Mouse (Mus musculus) midbrain, embryonic 14.5 days (tissue): ENCODE data around the gene Cnn3. TPM values are rescaled to one million over a fixed set of nuclear protein-coding genes. Genes with fewer than 3 reads are reported as not detected.

Experiments used
- ATAC-seq: fragments of 200-750 bp; cut with Nextera tagmentation; 2 replicates; pipeline ENCODE4 v1.8.0; 2017; ENCODE audit warnings: moderate number of reproducible peaks, moderate library complexity; ENCODE audit not compliant: low FRiP score, low TSS enrichment
- DNase-seq: peaks from one replicate; pipeline ENCODE4 v3.0.0-alpha.2; 2015
- H3K27ac ChIP-seq: fragments of 300-500 bp; sonication (generic); replicated peaks from 2 replicates; pipeline ENCODE4 v1.5.1; 2014; ENCODE audit warnings: mild to moderate bottlenecking, low read depth, low read length, moderate library complexity
- H3K27me3 ChIP-seq: fragments of 300-500 bp; sonication (generic); 2 replicates; pipeline ENCODE4 v1.6.1; 2014; ENCODE audit warnings: low read length, control low read depth, mixed read lengths; ENCODE audit not compliant: control insufficient read depth, insufficient read depth
- H3K36me3 ChIP-seq: fragments of 300-500 bp; sonication (generic); 2 replicates; pipeline ENCODE4 v1.6.1; 2014; ENCODE audit warnings: low read length, control low read depth; ENCODE audit not compliant: control insufficient read depth, insufficient read depth
- H3K4me1 ChIP-seq: fragments of 300-500 bp; sonication (generic); 2 replicates; pipeline ENCODE4 v1.6.1; 2014; ENCODE audit warnings: mild to moderate bottlenecking, antibody characterized with exemption, low read length, control low read depth; ENCODE audit not compliant: control insufficient read depth, insufficient read depth
- H3K4me2 ChIP-seq: fragments of 300-500 bp; sonication (generic); 2 replicates; pipeline ENCODE4 v1.6.1; 2014; ENCODE audit warnings: mild to moderate bottlenecking, low read length, moderate library complexity
- H3K4me3 ChIP-seq: fragments of 300-500 bp; sonication (generic); replicated peaks from 2 replicates; pipeline ENCODE4 v1.5.1; 2014; ENCODE audit warnings: low read depth, low read length
- H3K9ac ChIP-seq: fragments of 300-500 bp; sonication (generic); replicated peaks from 2 replicates; pipeline ENCODE4 v1.6.1; 2014; ENCODE audit warnings: mild to moderate bottlenecking, low read length, moderate library complexity
- H3K9me3 ChIP-seq: fragments of 300-500 bp; sonication (generic); 2 replicates; pipeline ENCODE4 v1.6.1; 2016; ENCODE audit warnings: low read length, control low read depth, mixed read lengths; ENCODE audit not compliant: control insufficient read depth
- WGBS: fragments of 180-500 bp; shearing (Covaris S2); extraction: QIAGEN DNeasy Blood & Tissue Kit; methylation state at CpG from one replicate; pipeline ENCODE4 v1.1.7; 2014; 5-methylcytosine and 5-hydroxymethylcytosine counted together
- polyA plus RNA-seq: library from polyadenylated mRNA; unstranded; fragments of >200 nt; fragmentation: Nextera tagmentation; extraction: Ambion mirVana; gene quantifications from 2 replicates; pipeline ENCODE4 v1.2.1, GENCODE M21; 2014

Gene Cnn3
- polyA plus RNA-seq, 1 experiment from 2014 or later, result 560 TPM

- WGBS, result 80% methylated on average over 11 of the region's 11 CpGs
- no peak for DNase-seq
- Histone ChIP-seq H3K27me3 (no peaks in the 10 kb centered on the region), H3K4me2 (no peak overlapping the region), H3K27ac (no peak overlapping the region), H3K9ac (no peak overlapping the region), H3K9me3 (no peaks in the 10 kb centered on the region), H3K36me3 (peaks cover 15% of the 10 kb centered on the region), H3K4me3 (no peak overlapping the region), H3K4me1 (0 out of 2 replicates have a peak, but pooled peaks cover 3% of the 10 kb centered on the region)
- ATAC-seq, result no peak
Measured at GRCm38 (mm10) chr3:121439623-121440161, 13.4 kb downstream of the Cnn3 start.

- no peaks in the 10 kb centered on the region for H3K27me3 ChIP-seq
- H3K36me3 ChIP-seq, result peaks cover 15% of the 10 kb centered on the region
- H3K4me2 ChIP-seq, result no peak overlapping the region
- H3K4me3 ChIP-seq, result no peak overlapping the region
- no peak overlapping the region for H3K9ac ChIP-seq
- H3K27ac ChIP-seq, result no peak overlapping the region
- no peaks in the 10 kb centered on the region for H3K4me1 ChIP-seq
- ATAC-seq (no peak), DNase-seq (no peak)
- no peaks in the 10 kb centered on the region for H3K9me3 ChIP-seq
- WGBS, result 98% methylated on average over 12 of the region's 12 CpGs
Measured at GRCm38 (mm10) chr3:121441504-121441903, 15.2 kb downstream of the Cnn3 start.

GRCm38 (mm10) chr3:121442288-121442687 is 16.0 kb downstream of the Cnn3 start:
- H3K9me3 ChIP-seq, result no peaks in the 10 kb centered on the region
- peaks cover 15% of the 10 kb centered on the region for H3K36me3 ChIP-seq
- H3K4me2 ChIP-seq, result no peak overlapping the region
- ATAC-seq (no peak), DNase-seq (no peak)
- H3K9ac ChIP-seq, result no peak overlapping the region
- 94% methylated on average over 5 of the region's 5 CpGs for WGBS
- no peaks in the 10 kb centered on the region for H3K4me1 ChIP-seq
- no peaks in the 10 kb centered on the region for H3K27me3 ChIP-seq
- no peak overlapping the region for H3K27ac ChIP-seq
- H3K4me3 ChIP-seq, result no peak overlapping the region

GRCm38 (mm10) chr3:121443861-121444271 is 17.6 kb downstream of the Cnn3 start:
- Histone ChIP-seq H3K27ac (0 out of 2 replicates have a peak overlapping the region, but pooled peaks have one; percentile 15), H3K4me3 (no peak overlapping the region), H3K27me3 (no peaks in the 10 kb centered on the region), H3K4me2 (no peak overlapping the region), H3K36me3 (peaks cover 15% of the 10 kb centered on the region), H3K4me1 (peaks cover 13% of the 10 kb centered on the region), H3K9me3 (no peaks in the 10 kb centered on the region), H3K9ac (no peak overlapping the region)
- no peak for ATAC-seq
- 92% methylated on average over 4 of the region's 4 CpGs for WGBS
- DNase-seq, result no peak

- WGBS, result 95% methylated on average over 6 of the region's 6 CpGs
- H3K36me3 ChIP-seq, result peaks cover 15% of the 10 kb centered on the region
- no peak overlapping the region for H3K9ac ChIP-seq
- H3K9me3 ChIP-seq, result no peaks in the 10 kb centered on the region
- H3K4me3 ChIP-seq, result no peak overlapping the region
- H3K27me3 ChIP-seq, result no peaks in the 10 kb centered on the region
- no peak for DNase-seq
- H3K4me2 ChIP-seq, result no peak overlapping the region
- ATAC-seq, result no peak
- no peak overlapping the region for H3K27ac ChIP-seq
- H3K4me1 ChIP-seq, result peaks cover 13% of the 10 kb centered on the region
Measured at GRCm38 (mm10) chr3:121444414-121444813, 18.1 kb downstream of the Cnn3 start.

GRCm38 (mm10) chr3:121446454-121446853 is 20.2 kb downstream of the Cnn3 start:
- Histone ChIP-seq H3K4me2 (no peak overlapping the region), H3K27me3 (no peaks in the 10 kb centered on the region), H3K9me3 (no peaks in the 10 kb centered on the region), H3K4me1 (peaks cover 13% of the 10 kb centered on the region), H3K9ac (no peak overlapping the region), H3K27ac (no peak overlapping the region), H3K36me3 (peaks cover 23% of the 10 kb centered on the region), H3K4me3 (no peak overlapping the region)
- DNase-seq, result no peak
- 74% methylated on average over 8 of the region's 8 CpGs for whole genome bisulfite sequencing
- no peak for ATAC-seq

- Histone ChIP-seq H3K27ac (0 out of 2 replicates have a peak overlapping the region, but pooled peaks have one; percentile 6), H3K4me3 (no peak overlapping the region), H3K36me3 (peaks cover 33% of the 10 kb centered on the region), H3K9ac (no peak overlapping the region; the same call in 1 of the 2 replicates), H3K4me1 (peaks cover 13% of the 10 kb centered on the region), H3K27me3 (no peaks in the 10 kb centered on the region), H3K9me3 (no peaks in the 10 kb centered on the region), H3K4me2 (no peak overlapping the region)
- DNase-seq (peak; percentile 55), ATAC-seq (peak; percentile 18; the same call in 1 of the 2 replicates)
- 20% methylated on average over 11 of the region's 11 CpGs for WGBS
Measured at GRCm38 (mm10) chr3:121448029-121448468, 21.8 kb downstream of the Cnn3 start.

GRCm38 (mm10) chr3:121448606-121449005 is 22.3 kb downstream of the Cnn3 start:
- Histone ChIP-seq H3K4me1 (peaks cover 13% of the 10 kb centered on the region), H3K9me3 (no peaks in the 10 kb centered on the region), H3K4me2 (no peak overlapping the region), H3K36me3 (peaks cover 30% of the 10 kb centered on the region), H3K27me3 (no peaks in the 10 kb centered on the region), H3K27ac (peak overlapping the region; percentile 6; the same call in 1 of the 2 replicates), H3K4me3 (no peak overlapping the region), H3K9ac (no peak overlapping the region)
- WGBS, result 62% methylated on average over 8 of the region's 8 CpGs
- DNase-seq (peak; percentile 50), ATAC-seq (peak; percentile 35; the same call in 1 of the 2 replicates)

GRCm38 (mm10) chr3:121449527-121449926 is 23.2 kb downstream of the Cnn3 start:
- H3K9me3 ChIP-seq, result no peaks in the 10 kb centered on the region
- no peak overlapping the region for H3K9ac ChIP-seq
- H3K27ac ChIP-seq, result no peak overlapping the region
- H3K4me2 ChIP-seq, result no peak overlapping the region
- H3K36me3 ChIP-seq, result peaks cover 34% of the 10 kb centered on the region
- H3K4me1 ChIP-seq, result peaks cover 13% of the 10 kb centered on the region
- no peaks in the 10 kb centered on the region for H3K27me3 ChIP-seq
- DNase-seq (no peak), ATAC-seq (no peak)
- WGBS, result 74% methylated on average over 8 of the region's 8 CpGs
- no peak overlapping the region for H3K4me3 ChIP-seq
